Mouse (Mus musculus) hindbrain, embryonic 15.5 days (tissue): ENCODE data around the gene Tymp. TPM values are rescaled to one million over a fixed set of nuclear protein-coding genes. Genes with fewer than 3 reads are reported as not detected.
A peak's percentile ranks its signal among the peaks of the same experiment; 100 is the strongest.

Experiments
- ATAC-seq: fragments of 200-750 bp; cut with Nextera tagmentation; 2 replicates; pipeline ENCODE4 v1.8.0; 2017; ENCODE audit warnings: low read depth, moderate number of reproducible peaks, moderate TSS enrichment; ENCODE audit not compliant: low FRiP score
- H3K27ac ChIP-seq: fragments of 300-500 bp; sonication (generic); replicated peaks from 2 replicates; pipeline ENCODE4 v1.5.1; 2015; ENCODE audit warnings: mild to moderate bottlenecking, inconsistent platforms
- H3K27me3 ChIP-seq: fragments of 300-500 bp; sonication (generic); 2 replicates; pipeline ENCODE4 v1.6.1; 2015; ENCODE audit warnings: control low read depth, inconsistent platforms
- H3K36me3 ChIP-seq: fragments of 300-500 bp; sonication (generic); 2 replicates; pipeline ENCODE4 v1.6.1; 2015; ENCODE audit warnings: control low read depth, inconsistent platforms
- H3K4me1 ChIP-seq: fragments of 300-500 bp; sonication (generic); replicated peaks from 2 replicates; pipeline ENCODE4 v1.6.1; 2015; ENCODE audit warnings: control low read depth, inconsistent platforms
- H3K4me2 ChIP-seq: fragments of 300-500 bp; sonication (generic); 2 replicates; pipeline ENCODE4 v1.6.1; 2015; ENCODE audit warnings: moderate library complexity, mild to moderate bottlenecking, inconsistent platforms
- H3K4me3 ChIP-seq: fragments of 300-500 bp; sonication (generic); 2 replicates; pipeline ENCODE4 v1.5.1; 2015; ENCODE audit warnings: mild to moderate bottlenecking, inconsistent platforms
- H3K9ac ChIP-seq: fragments of 300-500 bp; sonication (generic); 2 replicates; pipeline ENCODE4 v1.6.1; 2015; ENCODE audit warnings: inconsistent platforms
- H3K9me3 ChIP-seq: fragments of 300-500 bp; sonication (generic); 2 replicates; pipeline ENCODE4 v1.6.1; 2016; ENCODE audit warnings: control low read depth, inconsistent platforms
- WGBS: fragments of 180-500 bp; shearing (Covaris S2); methylation state at CpG from one replicate; pipeline ENCODE4 v1.1.7; 2015; 5-methylcytosine and 5-hydroxymethylcytosine counted together
- polyA plus RNA-seq: library from polyadenylated mRNA; unstranded; fragments of >200 nt; fragmentation: Nextera tagmentation; extraction: Ambion mirVana; gene quantifications from 2 replicates; pipeline ENCODE4 v1.2.1, GENCODE M21; 2015

Tymp gene
- polyA plus RNA-seq, 1 experiment from 2014 or later = 2.6 TPM

GRCm38 (mm10) chr15:89350447-89350846 is 26.4 kb downstream of the Tymp start:
- peaks cover 13% of the 10 kb centered on the region for H3K4me1 ChIP-seq
- H3K27ac ChIP-seq = no peak overlapping the region
- no peak overlapping the region for H3K9ac ChIP-seq
- H3K36me3 ChIP-seq = peaks cover 24% of the 10 kb centered on the region
- 89% methylated on average over 5 of the region's 5 CpGs for WGBS
- H3K4me2 ChIP-seq = no peak overlapping the region
- no peaks in the 10 kb centered on the region for H3K9me3 ChIP-seq
- no peak for ATAC-seq
- no peak overlapping the region for H3K4me3 ChIP-seq
- no peaks in the 10 kb centered on the region for H3K27me3 ChIP-seq

GRCm38 (mm10) chr15:89343325-89343724 is 33.5 kb downstream of the Tymp start:
- no peaks in the 10 kb centered on the region for H3K9me3 ChIP-seq
- no peaks in the 10 kb centered on the region for H3K27me3 ChIP-seq
- no peak overlapping the region for H3K27ac ChIP-seq
- no peaks in the 10 kb centered on the region for H3K4me1 ChIP-seq
- no peak for ATAC-seq
- no peaks in the 10 kb centered on the region for H3K36me3 ChIP-seq
- no peak overlapping the region for H3K4me2 ChIP-seq
- H3K4me3 ChIP-seq = no peak overlapping the region
- no peak overlapping the region for H3K9ac ChIP-seq
- 92% methylated on average over 3 of the region's 3 CpGs for WGBS

GRCm38 (mm10) chr15:89341678-89342077 is 35.2 kb downstream of the Tymp start:
- H3K27me3 ChIP-seq = no peaks in the 10 kb centered on the region
- no peak overlapping the region for H3K9ac ChIP-seq
- H3K4me2 ChIP-seq = no peak overlapping the region
- no peak overlapping the region for H3K4me3 ChIP-seq
- 50% methylated on average over 1 of the region's 1 CpGs for WGBS
- no peak overlapping the region for H3K27ac ChIP-seq
- no peak for ATAC-seq
- H3K36me3 ChIP-seq = no peaks in the 10 kb centered on the region
- no peaks in the 10 kb centered on the region for H3K9me3 ChIP-seq
- H3K4me1 ChIP-seq = no peaks in the 10 kb centered on the region

- no peak overlapping the region for H3K4me2 ChIP-seq
- 83% methylated on average over 3 of the region's 3 CpGs for WGBS
- H3K4me3 ChIP-seq = no peak overlapping the region
- ATAC-seq = no peak
- H3K36me3 ChIP-seq = no peaks in the 10 kb centered on the region
- H3K27me3 ChIP-seq = no peaks in the 10 kb centered on the region
- no peak overlapping the region for H3K9ac ChIP-seq
- no peak overlapping the region for H3K27ac ChIP-seq
- H3K4me1 ChIP-seq = no peaks in the 10 kb centered on the region
- no peaks in the 10 kb centered on the region for H3K9me3 ChIP-seq
Observed at GRCm38 (mm10) chr15:89340136-89340535, 36.7 kb downstream of the Tymp start.

GRCm38 (mm10) chr15:89339696-89340095 is 37.1 kb downstream of the Tymp start:
- H3K36me3 ChIP-seq = no peaks in the 10 kb centered on the region
- WGBS = 88% methylated on average over 2 of the region's 2 CpGs
- H3K27me3 ChIP-seq = no peaks in the 10 kb centered on the region
- ATAC-seq = no peak
- H3K9me3 ChIP-seq = no peaks in the 10 kb centered on the region
- no peak overlapping the region for H3K9ac ChIP-seq
- H3K4me1 ChIP-seq = no peaks in the 10 kb centered on the region
- H3K4me3 ChIP-seq = no peak overlapping the region
- H3K27ac ChIP-seq = no peak overlapping the region
- no peak overlapping the region for H3K4me2 ChIP-seq

- no peak overlapping the region for H3K9ac ChIP-seq
- ATAC-seq = no peak
- no peaks in the 10 kb centered on the region for H3K4me1 ChIP-seq
- no peak overlapping the region for H3K4me2 ChIP-seq
- no peaks in the 10 kb centered on the region for H3K27me3 ChIP-seq
- WGBS = 85% methylated on average over 14 of the region's 14 CpGs
- H3K9me3 ChIP-seq = no peaks in the 10 kb centered on the region
- no peak overlapping the region for H3K27ac ChIP-seq
- H3K36me3 ChIP-seq = no peaks in the 10 kb centered on the region
- H3K4me3 ChIP-seq = no peak overlapping the region
Observed at GRCm38 (mm10) chr15:89336422-89336821, 40.4 kb downstream of the Tymp start.

- Histone ChIP-seq H3K4me1 (no peaks in the 10 kb centered on the region), H3K4me3 (no peak overlapping the region), H3K27ac (no peak overlapping the region), H3K36me3 (no peaks in the 10 kb centered on the region), H3K9me3 (no peaks in the 10 kb centered on the region), H3K27me3 (no peaks in the 10 kb centered on the region), H3K9ac (no peak overlapping the region), H3K4me2 (no peak overlapping the region)
- ATAC-seq = no peak
- 88% methylated on average over 17 of the region's 17 CpGs for WGBS
Observed at GRCm38 (mm10) chr15:89334774-89335537, 41.9 kb downstream of the Tymp start.

GRCm38 (mm10) chr15:89334271-89334670 is 42.6 kb downstream of the Tymp start, which contains the start of gene Miox:
Gene Miox (plus strand): TSS chr15:89334398.
- WGBS = 93% methylated on average over 7 of the region's 7 CpGs
- Histone ChIP-seq H3K9ac (no peak within 1 kb of the TSS), H3K4me2 (no peak within 1 kb of the TSS), H3K9me3 (no peaks in the 10 kb centered on the region), H3K4me1 (no peaks in the 10 kb centered on the region), H3K27ac (no peak within 1 kb of the TSS), H3K27me3 (no peaks in the 10 kb centered on the region), H3K36me3 (no peaks in the 10 kb centered on the region), H3K4me3 (no peak within 1 kb of the TSS)
- ATAC-seq = no peak

- Histone ChIP-seq H3K4me1 (no peaks in the 10 kb centered on the region), H3K27ac (no peak overlapping the region), H3K4me2 (no peak overlapping the region), H3K36me3 (no peaks in the 10 kb centered on the region), H3K9ac (no peak overlapping the region), H3K9me3 (no peaks in the 10 kb centered on the region), H3K4me3 (no peak overlapping the region), H3K27me3 (peaks cover 9% of the 10 kb centered on the region)
- no peak for ATAC-seq
- WGBS = 62% methylated on average over 5 of the region's 5 CpGs
Observed at GRCm38 (mm10) chr15:89326441-89326840, 50.4 kb downstream of the Tymp start.

- ATAC-seq = no peak
- WGBS = 92% methylated on average over 4 of the region's 4 CpGs
- no peak overlapping the region for H3K9ac ChIP-seq
Observed at GRCm38 (mm10) chr15:89323656-89324055, 53.2 kb downstream of the Tymp start.

GRCm38 (mm10) chr15:89322670-89323522 is 53.9 kb downstream of the Tymp start, which contains the start of gene Adm2:
Gene Adm2 (plus strand): TSS chr15:89322720.
- WGBS = 7% methylated on average over 26 of the region's 26 CpGs
- H3K9me3 ChIP-seq = no peaks in the 10 kb centered on the region
- H3K4me2 ChIP-seq = peak within 1 kb of the TSS; percentile 32
- peaks cover 9% of the 10 kb centered on the region for H3K27me3 ChIP-seq
- H3K9ac ChIP-seq = no peak within 1 kb of the TSS
- no peaks in the 10 kb centered on the region for H3K4me1 ChIP-seq
- H3K27ac ChIP-seq = no peak within 1 kb of the TSS
- no peaks in the 10 kb centered on the region for H3K36me3 ChIP-seq
- no peak for ATAC-seq
- no peak within 1 kb of the TSS for H3K4me3 ChIP-seq

More at GRCm38 (mm10) chr15:89323656-89324055, 53.2 kb downstream of the Tymp start:
- Histone ChIP-seq H3K4me1 (no peaks in the 10 kb centered on the region), H3K4me3 (no peak overlapping the region), H3K36me3 (no peaks in the 10 kb centered on the region), H3K4me2 (no peak overlapping the region), H3K27me3 (peaks cover 9% of the 10 kb centered on the region), H3K9me3 (no peaks in the 10 kb centered on the region), H3K27ac (no peak overlapping the region)
